Mouse (Mus musculus) T-helper 2 cell (primary cell): Measurements from ENCODE around the gene Pde1a.

Source experiments
- in situ Hi-C: fragments of 300-600 bp; cut with MboI, MseI; formaldehyde crosslinking; loops from one replicate; pipeline ENCODE4 v1.15.1; 2025; ENCODE audit warnings: high pct_unique_total_duplicates

Pde1a gene

GRCm38 (mm10) chr2:79825853-79826252, 303.4 kb downstream of the Pde1a start:
- in situ Hi-C loops, result no loop called here

GRCm38 (mm10) chr2:79819543-79819942, 309.7 kb downstream of the Pde1a start:
- in situ Hi-C loops, result no loop called here

- in situ Hi-C loops, result no loop called here
Measured at GRCm38 (mm10) chr2:79815708-79816484, 313.4 kb downstream of the Pde1a start.

GRCm38 (mm10) chr2:79798627-79799026, 330.6 kb downstream of the Pde1a start:
- in situ Hi-C loops, result loop anchor here (25.0 kb wide), 1 partner anchor 861 kb away; no protein-coding TSS in a partner anchor

GRCm38 (mm10) chr2:79797444-79797843, 331.8 kb downstream of the Pde1a start:
- in situ Hi-C loops, result loop anchor here (25.0 kb wide), 1 partner anchor 860 kb away; no protein-coding TSS in a partner anchor

GRCm38 (mm10) chr2:79793186-79793585, 336.1 kb downstream of the Pde1a start:
- in situ Hi-C loops, result loop anchor here (25.0 kb wide), 1 partner anchor 856 kb away; no protein-coding TSS in a partner anchor

- in situ Hi-C loops, result loop anchor here (25.0 kb wide), 1 partner anchor 849 kb away; no protein-coding TSS in a partner anchor
Measured at GRCm38 (mm10) chr2:79786467-79786866, 342.8 kb downstream of the Pde1a start.

- in situ Hi-C loops, result loop anchor here (25.0 kb wide), 1 partner anchor 848 kb away; no protein-coding TSS in a partner anchor
Measured at GRCm38 (mm10) chr2:79785541-79786134, 343.6 kb downstream of the Pde1a start.
